13 mouse cellular contexts compared by ENCODE assay signal in the genomic region with DNA sequence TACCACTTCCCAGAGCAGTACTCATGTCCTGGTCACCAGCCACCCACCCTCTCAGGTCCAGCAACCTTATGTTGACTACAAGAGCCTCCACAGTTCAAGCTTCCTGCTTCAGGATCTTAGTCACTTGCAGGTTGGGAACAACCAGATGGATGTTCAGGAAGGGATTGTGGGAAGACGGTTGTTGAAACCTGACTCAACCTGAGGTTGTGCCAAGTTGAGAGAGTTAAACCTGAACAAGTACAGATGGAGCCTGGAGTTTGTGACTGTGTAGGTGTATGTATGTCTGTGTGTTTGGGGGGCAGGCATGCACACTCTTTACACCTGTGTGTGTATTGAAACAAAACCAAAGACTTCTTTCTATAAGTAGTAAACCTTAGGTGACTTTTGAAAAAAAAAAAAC.
DNase-seq lines count a peak whose midpoint lies in the region; ATAC-seq lines count a peak whose summit lies in the region.
"Had no signal": no experiment of that assay in that cellular context is flagged by ENCODE, and none has a peak within 500 bp of the region (broad histone marks: within the 10 kb centered on the region; RNA-seq: fewer than 3 reads in every experiment).

No protein-coding gene starts in this region.

- DNase-seq in frontal cortex, postnatal 10 days (ENCODE audit: low spot score in 2 of 2), result no peak
- peak; percentile 53 for DNase-seq in layer of hippocampus, adult 9-11 months
- no peak for DNase-seq in layer of hippocampus, postnatal 14 days (ENCODE audit: low spot score in 2 of 2)
- DNase-seq in right cerebral cortex, adult 2 months (ENCODE audit: low spot score in 2 of 2), result peak; percentile 13 to 50
- DNase-seq in right cerebral cortex, postnatal 4 days, result no peak
- DNase-seq in spleen, postnatal 4 days (ENCODE audit: low spot score in 2 of 2), result no peak
- DNase-seq: adrenal gland, postnatal 10 days; cerebellum, adult 11-12 months; cerebellum, adult 9-10 months; cerebellum, postnatal 25 days; gastrocnemius, postnatal 14 days had no signal

- ATAC-seq in frontal cortex, adult (ENCODE audit: low TSS enrichment), result 0 out of 2 replicates have a peak, but pooled peaks have one; percentile 13
- ATAC-seq: forebrain, embryonic 16.5 days had no signal

Comparison
In these comparisons a context has a peak if more than half of its experiments do, and no peak if none do; other contexts are left out.
1. DNase-seq: peak in layer of hippocampus, adult 9-11 months (single experiment) and right cerebral cortex, adult 2 months (2 of 2); none in frontal cortex, postnatal 10 days (0 of 2), layer of hippocampus, postnatal 14 days (0 of 2), right cerebral cortex, postnatal 4 days (single experiment) and spleen, postnatal 4 days (0 of 2).